Mouse (Mus musculus): Measurements from ENCODE around the gene Tnfrsf25. TPM values are rescaled to one million over a fixed set of nuclear protein-coding genes. Genes with fewer than 3 reads are reported as not detected.
A peak's percentile ranks its signal among the peaks of the same experiment; 100 is the strongest.

Gene Tnfrsf25
- polyA plus RNA-seq, 1 experiment from 2014 or later, result 0.57 TPM

- ATAC-seq (ENCODE audit: low FRiP score, low TSS enrichment), result peak; percentile 44
- no peak overlapping the region for H3K4me2 ChIP-seq (replicated peaks; ENCODE audit: low read depth, low read length)
- no peaks in the 10 kb centered on the region for H3K9me3 ChIP-seq (ENCODE audit: control insufficient read depth, low read length)
- H3K27ac ChIP-seq (ENCODE audit: low read depth, low read length), result no peak overlapping the region
- WGBS, result 21% methylated on average over 22 of the region's 22 CpGs
- H3K9ac ChIP-seq (ENCODE audit: low read depth, low read length), result no peak overlapping the region
- H3K36me3 ChIP-seq (ENCODE audit: control insufficient read depth, insufficient read depth, low read length), result no peaks in the 10 kb centered on the region
- H3K4me1 ChIP-seq (ENCODE audit: control insufficient read depth, insufficient read depth, low read length), result no peaks in the 10 kb centered on the region
- H3K4me3 ChIP-seq (ENCODE audit: low read length), result no peak overlapping the region
- H3K27me3 ChIP-seq (ENCODE audit: control insufficient read depth, insufficient read depth, low read length), result peaks cover 21% of the 10 kb centered on the region
Observed at GRCm38 (mm10) chr4:152165036-152165931, 49.5 kb downstream of the Tnfrsf25 start.

GRCm38 (mm10) chr4:152168052-152168451 lies 52.3 kb downstream of the Tnfrsf25 start:
- H3K9ac ChIP-seq (ENCODE audit: low read depth, low read length), result no peak overlapping the region
- 0 out of 2 replicates have a peak, but pooled peaks cover 3% of the 10 kb centered on the region for H3K27me3 ChIP-seq (ENCODE audit: control insufficient read depth, insufficient read depth, low read length)
- H3K4me1 ChIP-seq (ENCODE audit: control insufficient read depth, insufficient read depth, low read length), result no peaks in the 10 kb centered on the region
- ATAC-seq (ENCODE audit: low FRiP score, low TSS enrichment), result no peak
- H3K27ac ChIP-seq (ENCODE audit: low read depth, low read length), result no peak overlapping the region
- no peak overlapping the region for H3K4me3 ChIP-seq (ENCODE audit: low read length)
- no peaks in the 10 kb centered on the region for H3K36me3 ChIP-seq (ENCODE audit: control insufficient read depth, insufficient read depth, low read length)
- 70% methylated on average over 8 of the region's 8 CpGs for WGBS
- 0 out of 2 replicates have a peak, but pooled peaks cover 2% of the 10 kb centered on the region for H3K9me3 ChIP-seq (ENCODE audit: control insufficient read depth, low read length)
- H3K4me2 ChIP-seq (replicated peaks; ENCODE audit: low read depth, low read length), result no peak overlapping the region

DNA sequence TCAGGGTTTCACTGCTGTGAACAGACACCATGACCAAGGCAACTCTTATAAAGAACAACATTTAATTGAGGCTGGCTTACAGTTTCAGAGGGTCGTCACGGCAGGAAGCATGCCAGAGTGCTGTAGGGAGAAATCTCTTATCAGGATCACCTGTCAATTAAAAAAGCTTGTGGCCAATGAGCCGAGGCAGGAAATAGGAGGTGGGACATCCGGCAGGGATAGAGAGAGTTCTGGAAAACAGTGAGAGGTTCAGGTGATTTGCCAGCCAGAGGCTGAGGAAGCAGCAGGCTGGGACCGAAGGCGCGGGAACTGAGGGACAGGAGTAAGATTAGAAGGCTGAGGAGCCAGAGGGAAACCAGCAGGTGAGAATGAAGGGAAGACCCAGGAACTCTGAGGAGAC lies 53.4 kb downstream of the Tnfrsf25 start:
- H3K36me3 ChIP-seq (ENCODE audit: control insufficient read depth, insufficient read depth, low read length), result no peaks in the 10 kb centered on the region
- no peak overlapping the region for H3K4me3 ChIP-seq (ENCODE audit: low read length)
- H3K9me3 ChIP-seq (ENCODE audit: control insufficient read depth, low read length), result 0 out of 2 replicates have a peak, but pooled peaks cover 2% of the 10 kb centered on the region
- H3K4me2 ChIP-seq (replicated peaks; ENCODE audit: low read depth, low read length), result no peak overlapping the region
- WGBS, result 71% methylated on average over 7 of the region's 7 CpGs
- no peaks in the 10 kb centered on the region for H3K4me1 ChIP-seq (ENCODE audit: control insufficient read depth, insufficient read depth, low read length)
- H3K27ac ChIP-seq (ENCODE audit: low read depth, low read length), result no peak overlapping the region
- no peak overlapping the region for H3K9ac ChIP-seq (ENCODE audit: low read depth, low read length)
- ATAC-seq (ENCODE audit: low FRiP score, low TSS enrichment), result no peak
- 0 out of 2 replicates have a peak, but pooled peaks cover 3% of the 10 kb centered on the region for H3K27me3 ChIP-seq (ENCODE audit: control insufficient read depth, insufficient read depth, low read length)

Other genes starting within 250 kb of the Tnfrsf25 start
- 55.0 and 74.5 TPM in 2 replicates for gene Dnajc11, start 182.2 kb upstream of the Tnfrsf25 start, polyA plus RNA-seq (2014; fragmentation: Nextera tagmentation; extraction: Ambion mirVana)
- gene Thap3, start 126.9 kb upstream of the Tnfrsf25 start, polyA plus RNA-seq (2014; fragmentation: Nextera tagmentation; extraction: Ambion mirVana), result 29.2 and 35.8 TPM in 2 replicates
- 18.2 and 30.1 TPM in 2 replicates for gene Phf13, start 119.7 kb upstream of the Tnfrsf25 start, polyA plus RNA-seq (2014; fragmentation: Nextera tagmentation; extraction: Ambion mirVana)
- 4.4 and 7.4 TPM in 2 replicates for gene Klhl21, start 107.1 kb upstream of the Tnfrsf25 start, polyA plus RNA-seq (2014; fragmentation: Nextera tagmentation; extraction: Ambion mirVana)
- 19.0 and 24.4 TPM in 2 replicates for gene Zbtb48, start 88.3 kb upstream of the Tnfrsf25 start, polyA plus RNA-seq (2014; fragmentation: Nextera tagmentation; extraction: Ambion mirVana)
- 0.39 and 0.77 TPM in 2 replicates for gene Tas1r1, start 77.4 kb upstream of the Tnfrsf25 start, polyA plus RNA-seq (2014; fragmentation: Nextera tagmentation; extraction: Ambion mirVana)
- gene Nol9, start 76.6 kb upstream of the Tnfrsf25 start, polyA plus RNA-seq (2014; fragmentation: Nextera tagmentation; extraction: Ambion mirVana), result 26.1 and 47.3 TPM in 2 replicates
- 10.4 and 16.1 TPM in 2 replicates for gene Plekhg5, start 43.4 kb upstream of the Tnfrsf25 start, polyA plus RNA-seq (2014; fragmentation: Nextera tagmentation; extraction: Ambion mirVana)
- 36.1 and 36.3 TPM in 2 replicates for gene Espn, start 36.4 kb downstream of the Tnfrsf25 start, polyA plus RNA-seq (2014; fragmentation: Nextera tagmentation; extraction: Ambion mirVana)
- gene Hes2, start 42.9 kb downstream of the Tnfrsf25 start, polyA plus RNA-seq (2014; fragmentation: Nextera tagmentation; extraction: Ambion mirVana), result not detected in 2 replicates
- 46.6 and 64.4 TPM in 2 replicates for gene Acot7, start 62.2 kb downstream of the Tnfrsf25 start, polyA plus RNA-seq (2014; fragmentation: Nextera tagmentation; extraction: Ambion mirVana)
- gene Gpr153, start 158.3 kb downstream of the Tnfrsf25 start, polyA plus RNA-seq (2014; fragmentation: Nextera tagmentation; extraction: Ambion mirVana), result 7.5 and 9.1 TPM in 2 replicates
- not detected in 2 replicates for gene Hes3, start 175.7 kb downstream of the Tnfrsf25 start, polyA plus RNA-seq (2014; fragmentation: Nextera tagmentation; extraction: Ambion mirVana)
- gene Icmt, start 181.3 kb downstream of the Tnfrsf25 start, polyA plus RNA-seq (2014; fragmentation: Nextera tagmentation; extraction: Ambion mirVana), result 14.7 and 28.1 TPM in 2 replicates
- gene Rnf207, start 203.1 kb downstream of the Tnfrsf25 start, polyA plus RNA-seq (2014; fragmentation: Nextera tagmentation; extraction: Ambion mirVana), result 1.1 TPM in 2 replicates
- 475 and 692 TPM in 2 replicates for gene Rpl22, start 209.8 kb downstream of the Tnfrsf25 start, polyA plus RNA-seq (2014; fragmentation: Nextera tagmentation; extraction: Ambion mirVana)
- 0.03 and 0.04 TPM in 2 replicates for gene Chd5, start 222.7 kb downstream of the Tnfrsf25 start, polyA plus RNA-seq (2014; fragmentation: Nextera tagmentation; extraction: Ambion mirVana)

Data from kidney, embryonic 14.5 days (tissue).